8 mouse cellular contexts compared by ENCODE assay signal in genomic region chr19:16872331-16873180, GRCm38 (mm10). TPM values are rescaled to one million over a fixed set of nuclear protein-coding genes. Genes with fewer than 3 reads are reported as not detected.
DNase-seq lines count a peak whose midpoint lies in the region; ATAC-seq and TF ChIP-seq lines count a peak whose summit lies in the region.

No protein-coding gene starts in this region.

- DNase-seq in kidney, adult 2 months = peak; percentile 7
- DNase-seq in kidney, adult 11 months = no peak
- DNase-seq in ES-E14 (ENCODE audit: low read depth, low spot score) = no peak
- DNase-seq in embryonic facial prominence, embryonic 11.5 days (ENCODE audit: low spot score) = no peak
- peak; percentile 25 for DNase-seq in splenic B cell, adult 2 months (ENCODE audit: low read depth, low spot score)

- no peak for TF ChIP-seq POLR2A in kidney, adult 2 months (IDR thresholded peaks at IDR 0.05; ENCODE audit: low read depth, low read length)

- H3K9ac ChIP-seq in ES-E14 (ENCODE audit: insufficient read depth, low read depth, low read length, poor library complexity, severe bottlenecking) = no peak overlapping the region
- H3K9ac ChIP-seq in embryonic facial prominence, embryonic 11.5 days (replicated peaks; ENCODE audit: low read length) = no peak overlapping the region
- peak overlapping the region; percentile 57 for H3K9ac ChIP-seq in hindbrain, embryonic 12.5 days
- no peak overlapping the region for H3K9ac ChIP-seq in liver, embryonic 15.5 days

- no peaks in the 10 kb centered on the region for H3K9me3 ChIP-seq in ES-E14 (ENCODE audit: control insufficient read depth, insufficient read depth, low read depth, low read length)
- H3K9me3 ChIP-seq in embryonic facial prominence, embryonic 11.5 days (replicated peaks; ENCODE audit: control insufficient read depth, low read length) = no peaks in the 10 kb centered on the region
- H3K9me3 ChIP-seq in hindbrain, embryonic 12.5 days (replicated peaks) = no peaks in the 10 kb centered on the region
- H3K9me3 ChIP-seq in liver, embryonic 15.5 days (replicated peaks) = no peaks in the 10 kb centered on the region

- ATAC-seq in embryonic facial prominence, embryonic 11.5 days (replicated peaks; ENCODE audit: insufficient number of reproducible peaks, low FRiP score, low TSS enrichment, low read depth) = 0 out of 2 replicates have a peak, but pooled peaks have one; percentile 68
- peak; percentile 57 for ATAC-seq in hindbrain, embryonic 12.5 days (ENCODE audit: low FRiP score)
- ATAC-seq in liver, embryonic 15.5 days (ENCODE audit: insufficient read depth) = no peak
- ATAC-seq in erythroblast, adult 5-6 weeks (replicated peaks; ENCODE audit: low FRiP score, poor library complexity, severe bottlenecking) = no peak

- no peak for TF ChIP-seq CTCF in kidney, adult 2 months (conservative IDR thresholded peaks at IDR 0.05; ENCODE audit: insufficient read depth, insufficient read length, low read depth, low read length)

- 1% methylated on average over 75 of the region's 88 CpGs for WGBS in kidney, adult 2 months
- WGBS in embryonic facial prominence, embryonic 11.5 days = under 1% methylated on average over 72 of the region's 88 CpGs
- WGBS in hindbrain, embryonic 12.5 days = under 1% methylated on average over 71 of the region's 88 CpGs
- under 1% methylated on average over 71 of the region's 88 CpGs for WGBS in liver, embryonic 15.5 days (ENCODE audit: insufficient replicate concordance)

- in situ Hi-C loops in ES-E14 (cut with MboI; ENCODE audit: low sequenced_read_pairs in 2 of 2, unreplicated experiment in 2 of 2) = no loop called here

- H3K4me2 ChIP-seq in embryonic facial prominence, embryonic 11.5 days (ENCODE audit: low read depth, low read length) = peak overlapping the region; percentile 69
- H3K4me2 ChIP-seq in hindbrain, embryonic 12.5 days (replicated peaks) = peak overlapping the region; percentile 84
- H3K4me2 ChIP-seq in liver, embryonic 15.5 days = peak overlapping the region; percentile 56

- H3K27ac ChIP-seq in kidney, adult 2 months (ENCODE audit: insufficient read depth, low read depth, low read length) = no peak overlapping the region
- no peak overlapping the region for H3K27ac ChIP-seq in ES-E14 (ENCODE audit: insufficient read depth, low read depth, low read length, poor library complexity, severe bottlenecking)
- H3K27ac ChIP-seq in embryonic facial prominence, embryonic 11.5 days (replicated peaks; ENCODE audit: low read depth, low read length) = no peak overlapping the region
- no peak overlapping the region for H3K27ac ChIP-seq in hindbrain, embryonic 12.5 days
- no peak overlapping the region for H3K27ac ChIP-seq in liver, embryonic 15.5 days (replicated peaks)

- no peaks in the 10 kb centered on the region for H3K4me1 ChIP-seq in kidney, adult 2 months (ENCODE audit: control insufficient read depth, insufficient read depth, low read length)
- H3K4me1 ChIP-seq in ES-E14 (ENCODE audit: control insufficient read depth in 2 of 2, insufficient read depth in 2 of 2, low read length in 2 of 2, poor library complexity in 1 of 2) = peaks cover 0 to 6% of the 10 kb centered on the region in 2 experiments; a peak in 1 of 4 replicates
- H3K4me1 ChIP-seq in embryonic facial prominence, embryonic 11.5 days (ENCODE audit: control insufficient read depth, insufficient read depth, low read length) = peaks cover 4% of the 10 kb centered on the region
- H3K4me1 ChIP-seq in hindbrain, embryonic 12.5 days = peaks cover 38% of the 10 kb centered on the region
- peaks cover 8% of the 10 kb centered on the region for H3K4me1 ChIP-seq in liver, embryonic 15.5 days (replicated peaks)

- no peaks in the 10 kb centered on the region for H3K36me3 ChIP-seq in kidney, adult 2 months (ENCODE audit: control insufficient read depth, insufficient read depth, low read length)
- no peaks in the 10 kb centered on the region for H3K36me3 ChIP-seq in ES-E14 (ENCODE audit: control insufficient read depth, insufficient read depth, low read length, poor library complexity, severe bottlenecking)
- H3K36me3 ChIP-seq in embryonic facial prominence, embryonic 11.5 days (replicated peaks; ENCODE audit: control insufficient read depth, insufficient read depth, low read depth, low read length) = no peaks in the 10 kb centered on the region
- H3K36me3 ChIP-seq in hindbrain, embryonic 12.5 days = no peaks in the 10 kb centered on the region
- no peaks in the 10 kb centered on the region for H3K36me3 ChIP-seq in liver, embryonic 15.5 days (replicated peaks)
- no peaks in the 10 kb centered on the region for H3K36me3 ChIP-seq in splenic B cell, adult 2 months (ENCODE audit: control insufficient read depth, insufficient read depth, low read length, poor library complexity, severe bottlenecking)

- H3K4me3 ChIP-seq in kidney, adult 2 months (ENCODE audit: insufficient read depth, low read depth, low read length) = peak overlapping the region; percentile 32; the same call in 1 of the 2 replicates
- H3K4me3 ChIP-seq in ES-E14 (ENCODE audit: insufficient read depth in 1 of 2, low read depth in 1 of 2, low read length in 2 of 2, poor library complexity in 1 of 2, severe bottlenecking in 1 of 2) = peak overlapping the region; percentile 40 to 45; a peak in 3 of 4 replicates
- H3K4me3 ChIP-seq in embryonic facial prominence, embryonic 11.5 days (ENCODE audit: low read depth, low read length) = peak overlapping the region; percentile 33
- H3K4me3 ChIP-seq in hindbrain, embryonic 12.5 days = peak overlapping the region; percentile 46
- peak overlapping the region; percentile 24 for H3K4me3 ChIP-seq in liver, embryonic 15.5 days (replicated peaks)

- H3K27me3 ChIP-seq in kidney, adult 2 months (replicated peaks; ENCODE audit: control insufficient read depth, insufficient read depth, low read length) = peaks cover 15% of the 10 kb centered on the region
- peaks cover 65% of the 10 kb centered on the region for H3K27me3 ChIP-seq in embryonic facial prominence, embryonic 11.5 days (ENCODE audit: control insufficient read depth, insufficient read depth, low read length)
- H3K27me3 ChIP-seq in hindbrain, embryonic 12.5 days = peaks cover 99% of the 10 kb centered on the region
- H3K27me3 ChIP-seq in liver, embryonic 15.5 days = peaks cover 100% of the 10 kb centered on the region
- H3K27me3 ChIP-seq in splenic B cell, adult 2 months (ENCODE audit: control insufficient read depth, insufficient read depth, low read length, poor library complexity, severe bottlenecking) = peaks cover 7% of the 10 kb centered on the region

TF ChIP-seq in ES-E14, 5 proteins besides CTCF, POLR2A, EP300 and RAD21:
- no peak for TF ChIP-seq ZC3H11A (IDR thresholded peaks at IDR 0.05; ENCODE audit: borderline replicate concordance, low read depth, low read length)
- no peak for TF ChIP-seq CHD2 (IDR thresholded peaks at IDR 0.05; ENCODE audit: low read depth, low read length)
- TF ChIP-seq ZNF384 (IDR thresholded peaks at IDR 0.05; ENCODE audit: low read depth, low read length) = no peak
- TF ChIP-seq MAFK (IDR thresholded peaks at IDR 0.05; ENCODE audit: insufficient read depth, low read depth, low read length) = no peak

RNA-seq across cellular contexts. Expression of gene Foxb2, which starts 1.0 kb away (rescaled TPM):
- not detected in 2 replicates for polyA plus RNA-seq in kidney, adult 2 months (2012; rRNA removed)
- not detected in 2 replicates for total RNA-seq in ES-E14 (2012; rRNA removed)
- polyA plus RNA-seq in embryonic facial prominence, embryonic 11.5 days (2014; fragmentation: Nextera tagmentation; extraction: Ambion mirVana) = not detected in 2 replicates
- 2.6 and 3.2 TPM in 2 replicates for polyA plus RNA-seq in hindbrain, embryonic 12.5 days (2016; fragmentation: Nextera tagmentation; extraction: Ambion mirVana)
- not detected in 2 replicates for polyA plus RNA-seq in liver, embryonic 15.5 days (2015; fragmentation: Nextera tagmentation; extraction: Ambion mirVana)
- total RNA-seq in erythroblast, adult 5-6 weeks (2015; ENCODE audit: low replicate concordance) = not detected in 2 replicates
- total RNA-seq in erythroblast, adult 5-6 weeks (2017; ENCODE audit: low replicate concordance) = not detected in 2 replicates

Comparison
In these comparisons a context has a peak if more than half of its experiments do, and no peak if none do; other contexts are left out.
1. DNase-seq: peak in kidney, adult 2 months (single experiment) and splenic B cell, adult 2 months (single experiment); none in kidney, adult 11 months (single experiment), ES-E14 (single experiment) and embryonic facial prominence, embryonic 11.5 days (single experiment).
2. ATAC-seq: peak in embryonic facial prominence, embryonic 11.5 days (single experiment) and hindbrain, embryonic 12.5 days (single experiment); none in liver, embryonic 15.5 days (single experiment) and erythroblast, adult 5-6 weeks (single experiment).
3. Peak in every context shown above with its lines, with median percentiles within 50 percentile points of each other: H3K4me3 ChIP-seq and H3K4me2 ChIP-seq.